Mouse (Mus musculus): Measurements from ENCODE around the gene Mcemp1.
A peak's percentile ranks its signal among the peaks of the same experiment; 100 is the strongest.

The Mcemp1 gene

DNA sequence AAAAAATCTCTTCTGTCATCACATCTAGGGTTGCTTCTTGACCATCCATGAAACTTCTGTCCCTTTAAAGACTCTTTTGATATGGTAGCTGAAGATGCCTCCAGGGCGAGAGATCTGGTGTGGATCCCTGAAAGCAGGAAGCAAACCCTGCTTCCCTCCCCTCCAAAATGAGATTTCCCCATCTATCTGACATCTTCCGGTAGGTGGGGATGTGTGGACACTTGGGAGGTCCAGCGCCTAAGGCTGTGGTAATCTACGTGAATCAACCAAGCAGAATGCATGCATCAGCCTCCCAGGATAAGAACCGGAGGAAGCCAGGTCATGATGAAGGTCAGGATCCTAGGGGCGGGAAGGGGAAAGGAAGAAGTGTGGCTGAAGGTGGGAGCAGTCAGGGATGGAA is at the start of gene Mcemp1:
TSS of gene Mcemp1 (plus strand) at position 248 of the 400 bp plus-strand sequence.
- no peak for DNase-seq

DNA sequence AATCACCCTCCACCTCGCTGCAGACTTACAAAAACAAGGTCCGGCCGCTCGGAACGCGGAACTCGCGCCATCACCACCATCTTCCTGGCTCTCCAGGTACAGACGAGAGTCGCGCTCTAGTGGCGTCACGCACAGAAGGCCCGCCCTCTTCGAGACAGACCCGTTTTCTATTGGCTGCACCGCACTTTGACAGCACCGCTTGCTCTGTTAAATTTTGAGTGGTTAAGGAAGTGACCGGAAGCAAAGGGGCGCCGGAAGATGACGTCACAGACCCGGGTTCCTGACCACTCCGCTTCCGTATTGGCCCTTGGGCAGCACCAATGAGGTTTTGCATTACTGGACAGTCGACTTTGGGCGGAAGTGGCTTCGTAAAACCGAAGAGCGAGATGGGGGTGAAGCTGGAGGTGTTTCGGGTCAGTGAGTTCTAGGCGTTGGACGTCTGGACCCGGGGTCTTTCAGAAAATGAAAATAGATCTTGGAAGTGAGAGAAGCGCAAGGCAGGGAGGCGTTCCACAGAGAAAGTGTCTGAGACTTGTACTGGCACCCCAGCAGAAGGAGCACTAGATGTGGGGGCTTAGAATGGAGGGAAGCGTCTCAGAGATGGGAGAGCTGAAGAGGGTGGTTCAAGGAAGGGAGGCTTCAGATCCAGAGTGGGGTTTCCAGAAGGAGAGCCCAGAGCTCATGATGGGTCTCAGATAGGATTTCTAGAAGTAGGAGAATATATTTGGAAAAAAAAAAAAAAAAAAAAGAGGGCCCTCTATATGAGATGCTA is 44.2 kb upstream of the Mcemp1 start, which contains the start of the genes Xab2 and Pet100:
TSS of gene Xab2 (minus strand) at position 118 of the 772 bp plus-strand sequence.
TSS of gene Pet100 (plus strand) at position 350 of the 772 bp plus-strand sequence.
- peak; percentile 99 for DNase-seq

DNA sequence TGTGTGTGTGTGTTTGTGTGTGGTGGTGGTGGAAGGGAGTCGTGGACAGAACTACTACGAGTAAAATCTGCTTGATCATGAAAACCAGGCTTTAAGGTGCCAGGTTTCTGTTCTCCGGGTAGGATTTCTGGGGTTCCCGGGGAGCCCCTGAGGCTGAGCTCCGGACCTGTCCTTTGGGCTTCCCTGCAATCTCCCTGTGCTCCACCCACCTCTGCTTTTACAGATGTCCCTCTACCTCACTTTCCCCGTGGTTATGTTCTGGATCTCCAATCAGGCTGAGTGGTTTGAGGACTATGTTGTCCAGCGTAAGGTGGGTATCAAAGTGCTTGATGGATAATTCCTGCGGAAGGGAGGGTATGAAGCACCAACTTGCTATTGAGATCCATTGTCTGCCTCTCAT is 43.4 kb upstream of the Mcemp1 start:
- DNase-seq: no peak

DNA sequence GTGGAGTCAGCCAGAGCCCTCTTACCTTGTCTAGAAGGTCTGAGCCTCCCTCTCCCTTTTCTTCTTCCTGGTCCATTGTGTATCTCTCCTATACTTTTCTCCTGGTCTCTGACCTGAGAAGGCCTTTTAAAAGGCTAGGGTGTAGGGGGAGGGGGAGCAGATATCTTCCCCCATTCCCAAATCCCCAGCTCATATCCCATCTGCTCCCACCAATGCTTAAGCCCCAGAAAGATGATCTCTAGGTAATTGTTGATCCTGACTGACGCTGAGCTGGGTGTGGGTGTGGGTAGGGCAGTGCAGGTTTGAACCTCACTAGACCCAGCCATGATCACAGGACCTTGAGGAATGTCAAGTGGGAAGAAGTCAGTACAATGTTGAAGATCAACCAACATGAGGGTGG is 40.1 kb upstream of the Mcemp1 start, which contains the start of gene Pcp2:
TSS of gene Pcp2 (minus strand) at position 101 of the 400 bp plus-strand sequence.
- no peak for DNase-seq

GRCm38 (mm10) chr8:3626971-3627370 is 38.6 kb upstream of the Mcemp1 start:
- no peak for DNase-seq

DNA sequence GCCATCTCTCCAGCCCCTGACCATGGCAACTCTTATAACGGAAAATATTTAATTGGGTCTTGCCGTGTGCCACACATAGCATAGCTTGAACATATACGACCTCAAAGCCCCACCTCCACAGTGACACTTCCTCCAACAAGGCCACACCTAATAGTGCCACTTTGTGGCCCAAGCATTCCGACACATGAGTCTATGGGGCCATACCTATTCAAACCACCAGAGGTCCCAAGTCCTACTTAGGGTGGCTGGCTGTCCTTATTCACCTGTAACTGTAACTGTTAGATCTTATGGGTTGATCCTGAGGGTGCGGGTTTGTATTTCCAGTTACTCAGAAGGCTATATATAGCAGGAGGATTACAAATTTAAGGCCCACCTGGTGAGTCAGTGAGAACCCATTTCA is 37.5 kb upstream of the Mcemp1 start:
- peak; percentile 45 to 71 for DNase-seq

- peak; percentile 91 to 94 for DNase-seq
Measured at GRCm38 (mm10) chr8:3630647-3631477, 34.7 kb upstream of the Mcemp1 start, which contains the start of gene Stxbp2. Stxbp2 (plus strand) TSS chr8:3630955.

DNA sequence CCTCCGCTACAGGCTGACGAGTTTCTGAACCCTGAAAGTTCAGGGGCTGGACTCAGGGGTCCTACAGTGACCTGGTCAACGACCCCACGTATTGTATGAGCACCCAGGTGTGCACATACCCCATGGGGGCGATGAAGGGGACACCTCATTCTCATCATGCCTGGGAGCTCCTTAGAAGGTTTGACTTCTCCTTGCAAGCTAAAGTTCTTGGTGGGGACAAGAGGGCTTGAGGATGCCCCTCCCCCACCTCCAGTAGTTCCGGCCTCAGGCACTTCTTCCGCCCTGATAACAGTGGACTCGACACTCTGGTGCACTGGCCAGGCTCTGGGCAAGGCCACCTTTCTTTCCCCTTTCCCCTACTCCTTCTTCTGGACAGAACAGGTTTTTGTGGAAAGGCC is 34.1 kb upstream of the Mcemp1 start:
- peak in 1 of 2 experiments; percentile 57 for DNase-seq

- peak; percentile 54 to 83 for DNase-seq
Measured at GRCm38 (mm10) chr8:3645804-3646203, 19.8 kb upstream of the Mcemp1 start.

DNA sequence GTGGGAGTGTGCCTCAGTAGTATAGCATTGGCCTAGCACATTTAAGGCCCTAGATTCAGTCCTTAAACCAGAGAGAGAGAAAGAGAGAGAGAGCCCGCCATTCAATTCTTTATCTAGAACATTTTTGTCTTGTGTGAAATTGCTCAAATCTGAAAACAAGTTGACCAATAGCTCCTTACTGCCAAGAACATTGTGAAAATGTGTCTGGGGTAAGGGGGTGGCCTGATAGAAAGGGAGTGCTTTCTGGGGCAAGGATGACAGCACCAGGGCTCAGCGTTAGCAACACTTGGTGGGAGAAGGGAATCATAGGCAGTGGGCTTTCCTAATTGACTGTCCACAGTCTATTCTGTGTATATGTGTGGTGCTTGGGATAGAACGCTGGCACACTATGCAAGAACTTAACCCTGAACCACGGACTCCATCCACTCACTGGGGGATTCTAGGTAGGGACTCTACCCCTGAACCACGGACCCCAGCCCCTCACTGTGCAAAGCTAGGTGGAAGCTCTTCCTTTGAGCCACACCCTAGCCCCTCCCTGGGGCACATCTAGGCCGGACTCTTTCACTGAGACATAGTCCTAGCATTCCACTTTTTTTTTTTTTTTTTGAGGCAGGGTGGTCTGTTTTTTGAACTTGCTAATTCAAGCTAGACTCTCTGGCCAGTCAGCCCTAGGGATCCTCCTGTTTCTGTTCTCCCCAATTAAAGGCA is 18.6 kb upstream of the Mcemp1 start:
- DNase-seq: no peak

DNA sequence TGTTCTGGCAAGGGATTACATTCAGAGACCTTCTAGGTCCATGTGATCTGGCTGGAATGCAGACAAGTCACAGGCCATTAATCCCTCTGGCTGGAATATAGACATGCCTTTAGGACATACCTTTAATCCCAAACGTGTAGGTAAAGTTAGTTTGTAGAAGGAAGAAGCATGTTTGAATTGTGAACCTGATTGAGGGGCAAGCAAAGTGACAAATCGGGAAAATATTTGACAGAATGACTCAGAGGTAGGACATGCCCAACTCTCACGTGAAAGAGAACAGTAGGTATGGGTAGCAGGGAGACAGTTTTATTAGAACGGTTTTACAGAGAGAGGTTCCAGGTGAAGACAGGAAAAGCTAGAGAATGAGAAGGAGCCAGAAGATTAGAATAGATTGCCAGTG is 18.0 kb upstream of the Mcemp1 start:
- peak in 1 of 2 experiments; percentile 8 for DNase-seq

- no peak for DNase-seq
Measured at GRCm38 (mm10) chr8:3648268-3648667, 17.3 kb upstream of the Mcemp1 start.

GRCm38 (mm10) chr8:3648990-3649389 is 16.6 kb upstream of the Mcemp1 start:
- DNase-seq: no peak

GRCm38 (mm10) chr8:3652845-3653244 is 12.7 kb upstream of the Mcemp1 start:
- no peak for DNase-seq

DNA sequence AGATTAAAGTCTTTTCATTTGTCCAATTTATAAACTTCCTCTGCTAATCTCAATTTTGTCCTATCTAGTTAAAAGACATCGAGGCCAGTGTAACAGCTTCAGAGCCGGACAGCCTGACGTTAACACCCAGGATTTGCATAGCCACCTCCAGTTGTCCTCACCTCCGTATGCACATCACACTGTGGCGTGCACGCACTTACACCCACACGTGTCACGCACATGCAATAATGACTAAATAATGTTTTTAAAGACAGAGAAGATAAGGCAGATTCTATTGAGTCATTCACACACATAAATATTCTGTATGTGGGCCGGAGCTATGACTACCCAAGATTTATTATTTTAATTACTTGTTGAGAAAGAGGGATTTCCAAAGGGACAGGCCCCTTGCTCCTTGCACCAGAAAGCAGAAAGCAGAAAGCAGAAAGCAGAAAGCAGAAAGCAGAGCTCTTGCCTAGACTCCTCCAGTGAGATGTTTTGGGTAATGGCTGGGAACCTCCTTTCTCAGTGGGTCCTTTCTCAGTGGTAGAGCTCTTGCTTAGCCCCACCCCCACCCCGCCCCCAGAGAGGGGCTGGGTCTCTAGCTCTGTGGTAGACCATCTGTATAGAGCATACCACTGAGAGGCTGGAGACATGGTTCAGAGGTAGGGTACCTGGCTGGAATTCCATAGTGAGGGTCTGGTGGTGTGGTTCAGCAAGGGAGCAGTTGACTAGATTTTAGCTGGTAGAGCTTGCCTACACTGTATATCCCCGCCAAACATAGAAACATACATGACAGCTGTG is 10.6 kb upstream of the Mcemp1 start:
- DNase-seq: no peak

- no peak for DNase-seq
Measured at GRCm38 (mm10) chr8:3655526-3655925, 10.0 kb upstream of the Mcemp1 start, which contains the start of gene Retn. Retn (plus strand) TSS chr8:3655770.

DNA sequence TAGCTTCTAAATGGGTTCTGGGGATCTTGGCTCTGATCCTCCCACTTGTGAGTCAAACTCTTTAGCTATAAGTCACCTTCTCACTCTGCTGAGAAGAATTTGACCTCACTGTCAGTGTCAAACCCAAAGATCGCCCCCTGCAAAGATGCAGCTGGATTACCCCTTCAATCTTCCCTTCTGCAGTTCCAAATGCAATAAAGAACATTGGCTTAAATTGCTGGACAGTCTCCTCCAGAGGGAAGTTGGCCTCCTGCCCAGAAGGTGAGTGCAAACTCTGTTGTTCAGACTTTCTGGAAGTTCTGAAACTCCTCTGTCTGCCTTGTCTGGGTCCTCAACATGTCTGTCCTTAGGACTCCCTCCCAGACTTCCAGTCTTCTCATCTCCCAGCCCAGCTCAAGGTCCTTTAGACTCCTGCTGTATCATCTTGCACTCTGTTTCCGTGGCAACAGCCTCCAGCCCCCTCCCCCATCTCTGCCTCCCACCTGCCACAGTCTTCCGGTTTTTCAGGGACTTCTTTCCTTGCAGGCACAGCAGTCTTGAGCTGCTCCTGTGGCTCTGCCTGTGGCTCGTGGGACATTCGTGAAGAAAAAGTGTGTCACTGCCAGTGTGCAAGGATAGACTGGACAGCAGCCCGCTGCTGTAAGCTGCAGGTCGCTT is 8.7 kb upstream of the Mcemp1 start:
- peak in 1 of 2 experiments; percentile 33 for DNase-seq

DNA sequence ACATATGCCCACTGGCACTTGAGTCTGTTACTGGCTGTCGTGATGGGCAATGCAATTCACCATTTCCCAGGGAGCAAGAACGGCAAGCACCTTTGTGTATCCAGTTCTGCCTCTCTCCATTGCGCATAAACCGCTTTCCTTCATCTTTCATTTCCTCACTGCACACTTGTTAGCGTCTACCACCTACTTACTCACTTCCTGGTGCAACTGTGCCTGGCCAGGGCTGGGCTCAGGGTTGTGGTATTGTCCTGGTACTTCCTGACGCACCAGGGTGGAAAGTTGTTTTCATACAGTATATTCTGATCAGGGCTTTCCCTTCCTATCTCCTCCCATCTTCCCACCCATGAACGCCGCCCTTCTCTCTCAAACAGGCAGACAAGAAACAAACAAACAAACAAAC is 4.7 kb upstream of the Mcemp1 start:
- DNase-seq: no peak

DNA sequence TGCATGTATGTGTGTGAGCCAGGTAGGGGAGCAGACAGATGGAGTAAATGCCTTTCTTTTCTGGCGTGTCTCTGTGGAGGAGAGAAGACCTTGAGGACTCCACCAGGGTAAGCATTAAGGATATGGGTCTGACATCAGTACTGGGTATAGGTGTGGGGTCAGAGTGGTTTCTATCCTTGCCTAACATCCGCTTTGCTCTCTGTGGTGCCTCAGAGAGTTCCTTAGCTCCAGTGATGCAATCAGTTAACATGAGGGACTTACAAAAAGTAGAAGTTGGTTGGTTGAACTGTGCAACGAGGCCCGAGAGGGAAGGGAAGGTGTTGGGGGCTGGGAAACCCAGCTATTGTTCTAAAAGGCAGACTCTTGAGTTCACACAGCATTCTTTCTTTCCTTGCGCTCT is 1.1 kb upstream of the Mcemp1 start:
- DNase-seq: no peak

DNA sequence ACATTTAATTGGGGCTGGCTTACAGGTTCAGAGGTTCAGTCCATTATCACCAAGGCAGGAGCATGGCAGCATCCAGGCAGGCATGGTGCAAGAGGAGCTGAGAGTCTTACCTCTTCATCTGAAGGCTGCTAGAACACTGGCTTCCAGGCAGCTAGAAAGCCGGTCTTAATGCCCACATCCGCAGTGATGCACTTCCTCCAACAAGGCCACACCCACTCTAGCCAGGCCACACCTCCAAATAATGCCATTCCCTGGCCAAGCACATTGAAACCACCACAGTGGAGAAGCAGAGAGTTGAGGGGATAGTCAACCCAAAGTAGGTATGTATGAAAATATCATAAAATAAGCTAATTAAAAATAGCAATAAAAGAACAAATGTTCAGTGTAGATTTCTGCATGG is 4.8 kb downstream of the Mcemp1 start:
- DNase-seq: peak in 1 of 2 experiments; percentile 19

DNA sequence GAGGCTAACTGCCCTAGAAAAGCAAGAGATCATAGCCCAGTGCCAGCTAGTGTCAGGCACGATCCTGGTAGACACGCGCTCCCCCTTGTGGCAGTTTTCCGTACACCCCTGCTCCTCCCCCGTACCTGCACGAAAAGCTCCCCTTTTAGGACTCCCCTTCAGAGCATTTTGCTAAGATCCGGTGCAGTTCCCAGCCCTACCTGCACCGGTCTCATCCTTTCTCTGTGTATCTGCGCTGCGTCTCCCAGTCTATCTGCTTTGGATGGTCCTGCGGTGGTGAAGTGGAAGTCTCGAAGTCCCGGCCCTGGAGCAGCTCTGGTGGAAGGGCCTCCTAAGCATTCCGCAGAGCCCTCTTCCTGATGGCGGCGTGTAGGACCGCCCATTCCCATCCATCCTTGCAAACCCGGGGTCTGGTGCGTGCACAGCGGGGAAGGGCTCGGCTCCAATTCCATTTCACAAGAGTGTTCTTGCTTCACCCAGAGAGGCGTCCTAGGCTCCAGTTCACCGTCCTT is 6.5 kb downstream of the Mcemp1 start, which contains the start of gene Fcor:
TSS of gene Fcor (minus strand) at position 383 of the 512 bp plus-strand sequence.
- DNase-seq: peak; percentile 83 to 93

All from kidney, postnatal 36 days (tissue).